In genomic region chr13:108449116-108450097, GRCm38 (mm10) we compare ENCODE assay signal across 8 mouse cellular contexts. TPM values are rescaled to one million over a fixed set of nuclear protein-coding genes. Genes with fewer than 3 reads are reported as not detected.
DNase-seq lines count a peak whose midpoint lies in the region; ATAC-seq and TF ChIP-seq lines count a peak whose summit lies in the region.

Gene Pde4d (plus strand): TSS chr13:108449948.

- no peak within 1 kb of the TSS for H3K4me3 ChIP-seq in embryonic facial prominence, embryonic 11.5 days (ENCODE audit: low read depth, low read length)
- H3K4me3 ChIP-seq in intestine, postnatal 0 days (ENCODE audit: low read depth, low read length), result no peak within 1 kb of the TSS
- H3K4me3 ChIP-seq in limb, embryonic 12.5 days (replicated peaks), result no peak within 1 kb of the TSS
- H3K4me3 ChIP-seq in neural tube, embryonic 13.5 days, result no peak within 1 kb of the TSS

- WGBS in embryonic facial prominence, embryonic 11.5 days, result 30% methylated on average over 10 of the region's 10 CpGs
- WGBS in intestine, postnatal 0 days, result 18% methylated on average over 10 of the region's 10 CpGs
- 25% methylated on average over 10 of the region's 10 CpGs for whole genome bisulfite sequencing in limb, embryonic 12.5 days
- 53% methylated on average over 10 of the region's 10 CpGs for WGBS in neural tube, embryonic 13.5 days

- H3K4me1 ChIP-seq in embryonic facial prominence, embryonic 11.5 days (ENCODE audit: control insufficient read depth, insufficient read depth, low read length), result no peaks in the 10 kb centered on the region; the same call in 1 of the 2 replicates
- H3K4me1 ChIP-seq in intestine, postnatal 0 days (replicated peaks; ENCODE audit: control insufficient read depth, insufficient read depth, low read length), result 0 out of 2 replicates have a peak, but pooled peaks cover 7% of the 10 kb centered on the region
- peaks cover 10% of the 10 kb centered on the region for H3K4me1 ChIP-seq in limb, embryonic 12.5 days (replicated peaks)
- H3K4me1 ChIP-seq in neural tube, embryonic 13.5 days (replicated peaks), result no peaks in the 10 kb centered on the region

- no peak within 1 kb of the TSS for H3K4me2 ChIP-seq in embryonic facial prominence, embryonic 11.5 days (ENCODE audit: low read depth, low read length)
- peak within 1 kb of the TSS; percentile 30 for H3K4me2 ChIP-seq in intestine, postnatal 0 days (replicated peaks; ENCODE audit: low read depth)
- peak within 1 kb of the TSS; percentile 40 for H3K4me2 ChIP-seq in limb, embryonic 12.5 days
- no peak within 1 kb of the TSS for H3K4me2 ChIP-seq in neural tube, embryonic 13.5 days

- H3K9me3 ChIP-seq in embryonic facial prominence, embryonic 11.5 days (replicated peaks; ENCODE audit: control insufficient read depth, low read length), result no peaks in the 10 kb centered on the region
- no peaks in the 10 kb centered on the region for H3K9me3 ChIP-seq in intestine, postnatal 0 days (ENCODE audit: control insufficient read depth)
- H3K9me3 ChIP-seq in limb, embryonic 12.5 days, result no peaks in the 10 kb centered on the region
- H3K9me3 ChIP-seq in neural tube, embryonic 13.5 days, result no peaks in the 10 kb centered on the region

- no peak within 1 kb of the TSS for H3K9ac ChIP-seq in embryonic facial prominence, embryonic 11.5 days (replicated peaks; ENCODE audit: low read length)
- no peak within 1 kb of the TSS for H3K9ac ChIP-seq in intestine, postnatal 0 days (ENCODE audit: low read depth, low read length)
- no peak within 1 kb of the TSS for H3K9ac ChIP-seq in limb, embryonic 12.5 days (replicated peaks)
- no peak within 1 kb of the TSS for H3K9ac ChIP-seq in neural tube, embryonic 13.5 days

- H3K36me3 ChIP-seq in embryonic facial prominence, embryonic 11.5 days (replicated peaks; ENCODE audit: control insufficient read depth, insufficient read depth, low read depth, low read length), result no peaks in the 10 kb centered on the region
- H3K36me3 ChIP-seq in intestine, postnatal 0 days (ENCODE audit: control insufficient read depth, insufficient read depth), result no peaks in the 10 kb centered on the region
- no peaks in the 10 kb centered on the region for H3K36me3 ChIP-seq in limb, embryonic 12.5 days
- H3K36me3 ChIP-seq in neural tube, embryonic 13.5 days, result no peaks in the 10 kb centered on the region

- no peak for TF ChIP-seq CTCF in intestine, postnatal 0 days (IDR thresholded peaks at IDR 0.05; ENCODE audit: low read depth)

- no peak within 1 kb of the TSS for H3K27ac ChIP-seq in embryonic facial prominence, embryonic 11.5 days (replicated peaks; ENCODE audit: low read depth, low read length)
- H3K27ac ChIP-seq in intestine, postnatal 0 days (ENCODE audit: low read depth, low read length), result peak within 1 kb of the TSS; percentile 73
- 0 out of 2 replicates have a peak within 1 kb of the TSS, but pooled peaks have one; percentile 12 for H3K27ac ChIP-seq in limb, embryonic 12.5 days
- no peak within 1 kb of the TSS for H3K27ac ChIP-seq in neural tube, embryonic 13.5 days (replicated peaks)

- no peak for ATAC-seq in embryonic facial prominence, embryonic 11.5 days (replicated peaks; ENCODE audit: insufficient number of reproducible peaks, low FRiP score, low TSS enrichment, low read depth)
- no peak for ATAC-seq in intestine, postnatal 0 days
- ATAC-seq in limb, embryonic 12.5 days (ENCODE audit: insufficient number of reproducible peaks, insufficient read depth, low FRiP score, low TSS enrichment, low read depth), result no peak; the same call in 1 of the 2 replicates
- no peak for ATAC-seq in neural tube, embryonic 13.5 days (ENCODE audit: low read depth)

- no peak for DNase-seq in adrenal gland, adult 18-20 months (ENCODE audit: low spot score in 2 of 2)
- no peak for DNase-seq in adrenal gland, adult (ENCODE audit: inconsistent age in 2 of 2, low spot score in 1 of 2)
- DNase-seq in embryonic facial prominence, embryonic 11.5 days (ENCODE audit: low spot score), result peak; percentile 38
- peak; percentile 86 for DNase-seq in heart, adult 11 months
- DNase-seq in spleen, postnatal 14 days (ENCODE audit: low spot score in 2 of 2), result no peak

- no peaks in the 10 kb centered on the region for H3K27me3 ChIP-seq in embryonic facial prominence, embryonic 11.5 days (ENCODE audit: control insufficient read depth, insufficient read depth, low read length)
- H3K27me3 ChIP-seq in intestine, postnatal 0 days (replicated peaks; ENCODE audit: control insufficient read depth, insufficient read depth, low read length), result no peaks in the 10 kb centered on the region
- H3K27me3 ChIP-seq in limb, embryonic 12.5 days, result no peaks in the 10 kb centered on the region
- H3K27me3 ChIP-seq in neural tube, embryonic 13.5 days, result no peaks in the 10 kb centered on the region

RNA-seq across cellular contexts. Expression of gene Pde4d, which starts in this region (rescaled TPM):
- total RNA-seq in adrenal gland, adult 18-20 months (2021), result 10 to 100 TPM; 48.5 to 81.6 TPM
- polyA plus RNA-seq in embryonic facial prominence, embryonic 11.5 days (2014; fragmentation: Nextera tagmentation; extraction: Ambion mirVana), result 14.6 and 15.1 TPM in 2 replicates
- 17.8 and 22.0 TPM in 2 replicates for polyA plus RNA-seq in intestine, postnatal 0 days (2015; fragmentation: Nextera tagmentation; extraction: Ambion mirVana)
- 21.8 and 23.7 TPM in 2 replicates for polyA plus RNA-seq in limb, embryonic 12.5 days (2016; fragmentation: Nextera tagmentation; extraction: Ambion mirVana)
- polyA plus RNA-seq in neural tube, embryonic 13.5 days (2015; fragmentation: Nextera tagmentation; extraction: Ambion mirVana), result 15.5 and 16.1 TPM in 2 replicates

Comparison
In these comparisons a context has a peak if more than half of its experiments do, and no peak if none do; other contexts are left out.
1. DNase-seq: peak in embryonic facial prominence, embryonic 11.5 days (single experiment) and heart, adult 11 months (single experiment); none in adrenal gland, adult 18-20 months (0 of 2), adrenal gland, adult (0 of 2) and spleen, postnatal 14 days (0 of 2).
2. H3K27ac ChIP-seq: peak in intestine, postnatal 0 days (single experiment) and limb, embryonic 12.5 days (single experiment); none in embryonic facial prominence, embryonic 11.5 days (single experiment) and neural tube, embryonic 13.5 days (single experiment).
3. H3K4me2 ChIP-seq: peak in intestine, postnatal 0 days (single experiment) and limb, embryonic 12.5 days (single experiment); none in embryonic facial prominence, embryonic 11.5 days (single experiment) and neural tube, embryonic 13.5 days (single experiment).